Mouse (Mus musculus) hindbrain, embryonic 15.5 days (tissue): Measurements from ENCODE around the gene Ngp. TPM values are rescaled to one million over a fixed set of nuclear protein-coding genes. Genes with fewer than 3 reads are reported as not detected.
A peak's percentile ranks its signal among the peaks of the same experiment; 100 is the strongest.

ENCODE experiments used
- ATAC-seq: fragments of 200-750 bp; cut with Nextera tagmentation; 2 replicates; pipeline ENCODE4 v1.8.0; 2017; ENCODE audit warnings: low read depth, moderate number of reproducible peaks, moderate TSS enrichment; ENCODE audit not compliant: low FRiP score
- H3K27ac ChIP-seq: fragments of 300-500 bp; sonication (generic); replicated peaks from 2 replicates; pipeline ENCODE4 v1.5.1; 2015; ENCODE audit warnings: mild to moderate bottlenecking, inconsistent platforms
- H3K27me3 ChIP-seq: fragments of 300-500 bp; sonication (generic); 2 replicates; pipeline ENCODE4 v1.6.1; 2015; ENCODE audit warnings: control low read depth, inconsistent platforms
- H3K36me3 ChIP-seq: fragments of 300-500 bp; sonication (generic); 2 replicates; pipeline ENCODE4 v1.6.1; 2015; ENCODE audit warnings: control low read depth, inconsistent platforms
- H3K4me1 ChIP-seq: fragments of 300-500 bp; sonication (generic); replicated peaks from 2 replicates; pipeline ENCODE4 v1.6.1; 2015; ENCODE audit warnings: control low read depth, inconsistent platforms
- H3K4me2 ChIP-seq: fragments of 300-500 bp; sonication (generic); 2 replicates; pipeline ENCODE4 v1.6.1; 2015; ENCODE audit warnings: moderate library complexity, mild to moderate bottlenecking, inconsistent platforms
- H3K4me3 ChIP-seq: fragments of 300-500 bp; sonication (generic); 2 replicates; pipeline ENCODE4 v1.5.1; 2015; ENCODE audit warnings: mild to moderate bottlenecking, inconsistent platforms
- H3K9ac ChIP-seq: fragments of 300-500 bp; sonication (generic); 2 replicates; pipeline ENCODE4 v1.6.1; 2015; ENCODE audit warnings: inconsistent platforms
- H3K9me3 ChIP-seq: fragments of 300-500 bp; sonication (generic); 2 replicates; pipeline ENCODE4 v1.6.1; 2016; ENCODE audit warnings: control low read depth, inconsistent platforms
- WGBS: fragments of 180-500 bp; shearing (Covaris S2); methylation state at CpG from one replicate; pipeline ENCODE4 v1.1.7; 2015; 5-methylcytosine and 5-hydroxymethylcytosine counted together
- polyA plus RNA-seq: library from polyadenylated mRNA; unstranded; fragments of >200 nt; fragmentation: Nextera tagmentation; extraction: Ambion mirVana; gene quantifications from 2 replicates; pipeline ENCODE4 v1.2.1, GENCODE M21; 2015

Gene Ngp
- polyA plus RNA-seq, 1 experiment from 2014 or later: 1.4 TPM

DNA sequence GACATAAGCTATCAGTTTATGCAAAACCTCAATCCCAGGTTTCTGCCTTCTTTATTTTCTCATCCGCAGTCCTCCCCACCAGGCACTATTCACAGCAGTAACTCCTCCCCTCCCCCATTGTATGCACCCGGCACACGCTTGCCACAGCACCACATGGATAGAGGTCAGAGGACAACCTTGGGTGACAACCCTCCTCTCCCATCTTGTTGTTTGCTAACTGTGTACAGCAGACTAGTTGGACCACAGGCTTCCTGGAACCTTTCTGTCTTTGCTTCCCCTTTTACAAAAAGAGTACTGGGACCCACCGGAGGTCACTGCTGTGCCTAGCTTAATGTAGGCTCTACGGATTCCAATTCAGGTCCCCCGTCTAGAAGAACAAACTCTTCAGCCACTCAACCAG, 21.0 kb downstream of the Ngp start:
- Histone ChIP-seq H3K36me3 (peaks cover 22% of the 10 kb centered on the region), H3K4me2 (no peak overlapping the region), H3K4me3 (no peak overlapping the region), H3K9me3 (no peaks in the 10 kb centered on the region), H3K9ac (no peak overlapping the region), H3K27ac (no peak overlapping the region), H3K27me3 (no peaks in the 10 kb centered on the region), H3K4me1 (no peaks in the 10 kb centered on the region)
- WGBS: 84% methylated on average over 6 of the region's 6 CpGs
- no peak for ATAC-seq

DNA sequence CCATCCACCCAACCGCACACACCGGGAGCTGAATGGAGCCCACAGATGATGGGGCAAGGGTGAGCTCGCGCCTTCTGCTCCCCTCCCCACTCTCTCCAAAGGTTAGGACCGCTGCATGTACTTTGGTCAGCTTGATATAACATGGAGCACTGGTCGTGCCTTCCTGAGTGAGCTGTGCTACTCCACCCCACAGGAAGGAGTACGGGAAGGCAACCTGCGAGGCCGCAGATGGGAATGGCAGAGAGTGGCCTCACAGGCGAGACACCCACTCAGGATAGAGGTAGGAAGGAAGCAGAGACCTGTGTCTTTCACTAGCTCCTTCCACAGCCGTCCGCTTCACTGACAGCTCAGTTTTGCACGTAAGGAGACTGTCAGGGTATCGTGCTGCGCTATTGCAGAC, 28.8 kb downstream of the Ngp start:
- no peak overlapping the region for H3K27ac ChIP-seq
- no peaks in the 10 kb centered on the region for H3K27me3 ChIP-seq
- 0 out of 2 replicates have a peak, but pooled peaks cover 4% of the 10 kb centered on the region for H3K4me1 ChIP-seq
- H3K4me2 ChIP-seq: no peak overlapping the region
- H3K9ac ChIP-seq: no peak overlapping the region
- no peaks in the 10 kb centered on the region for H3K9me3 ChIP-seq
- ATAC-seq: no peak; the same call in 1 of the 2 replicates
- peaks cover 14% of the 10 kb centered on the region for H3K36me3 ChIP-seq
- WGBS: 84% methylated on average over 15 of the region's 15 CpGs
- no peak overlapping the region for H3K4me3 ChIP-seq

DNA sequence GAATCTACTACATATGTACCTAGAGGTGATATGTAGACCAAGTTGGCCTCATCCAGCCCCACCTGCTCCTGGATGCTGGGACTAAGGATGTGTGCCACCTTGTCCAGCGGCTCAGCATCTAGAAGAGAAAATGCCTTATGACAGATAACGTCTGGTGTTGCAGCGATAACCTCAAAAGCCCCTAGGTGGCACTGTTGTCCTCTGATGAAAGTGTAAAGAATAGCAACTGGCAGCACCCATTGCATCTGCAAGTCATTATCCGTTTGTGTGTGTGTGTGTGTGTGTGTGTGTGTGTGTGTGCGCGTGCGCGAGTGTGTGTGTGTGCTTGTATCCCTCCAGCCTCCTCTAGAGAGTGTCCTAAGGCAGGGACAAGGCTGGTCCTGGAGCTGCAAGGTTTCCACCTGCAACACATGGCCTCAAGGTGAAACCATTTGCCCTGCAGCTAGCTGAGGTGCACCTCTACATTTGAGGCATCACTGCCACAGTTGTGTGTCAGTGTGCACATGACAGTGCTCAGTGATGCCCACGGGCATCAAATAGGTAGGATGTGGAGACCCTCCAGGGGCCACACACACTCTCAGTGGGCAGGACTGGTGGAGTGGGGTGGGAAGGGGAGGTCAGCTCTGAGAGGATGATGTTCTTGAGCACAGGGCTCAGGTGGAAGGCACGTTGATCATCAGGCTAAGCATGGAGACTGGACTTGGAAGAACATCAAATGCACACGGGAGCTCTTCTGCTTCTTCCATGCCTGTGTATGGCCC, 29.5 kb downstream of the Ngp start:
- Histone ChIP-seq H3K27me3 (no peaks in the 10 kb centered on the region), H3K4me2 (no peak overlapping the region), H3K27ac (no peak overlapping the region), H3K4me1 (0 out of 2 replicates have a peak, but pooled peaks cover 4% of the 10 kb centered on the region), H3K9ac (no peak overlapping the region), H3K36me3 (peaks cover 14% of the 10 kb centered on the region), H3K9me3 (no peaks in the 10 kb centered on the region), H3K4me3 (no peak overlapping the region)
- ATAC-seq: peak; percentile 82
- 27% methylated on average over 11 of the region's 11 CpGs for WGBS

DNA sequence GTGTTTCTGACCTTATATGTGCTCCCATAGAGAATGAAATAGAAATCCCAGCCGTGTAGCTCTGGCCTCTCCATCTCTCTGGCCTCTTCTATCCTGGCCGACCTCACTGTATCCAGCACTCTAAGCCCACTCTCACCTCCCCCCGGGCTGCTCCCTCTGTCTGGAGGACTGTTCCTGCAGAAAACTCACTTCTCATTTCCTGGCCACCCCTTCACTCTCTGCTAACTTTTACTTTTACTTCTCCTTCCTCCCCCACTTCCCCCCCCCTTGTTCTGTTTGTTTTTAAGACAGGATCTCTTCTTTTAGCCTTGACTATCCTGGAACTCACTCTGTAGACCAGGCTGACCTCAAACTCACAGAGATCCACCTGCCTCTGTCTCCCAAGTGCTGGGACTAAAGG, 33.0 kb downstream of the Ngp start:
- Histone ChIP-seq H3K9ac (no peak overlapping the region), H3K4me3 (no peak overlapping the region), H3K27me3 (no peaks in the 10 kb centered on the region), H3K4me1 (0 out of 2 replicates have a peak, but pooled peaks cover 4% of the 10 kb centered on the region), H3K36me3 (peaks cover 11% of the 10 kb centered on the region; the same call in 1 of the 2 replicates), H3K4me2 (no peak overlapping the region), H3K27ac (no peak overlapping the region), H3K9me3 (no peaks in the 10 kb centered on the region)
- WGBS: 76% methylated on average over 3 of the region's 3 CpGs
- ATAC-seq: no peak

DNA sequence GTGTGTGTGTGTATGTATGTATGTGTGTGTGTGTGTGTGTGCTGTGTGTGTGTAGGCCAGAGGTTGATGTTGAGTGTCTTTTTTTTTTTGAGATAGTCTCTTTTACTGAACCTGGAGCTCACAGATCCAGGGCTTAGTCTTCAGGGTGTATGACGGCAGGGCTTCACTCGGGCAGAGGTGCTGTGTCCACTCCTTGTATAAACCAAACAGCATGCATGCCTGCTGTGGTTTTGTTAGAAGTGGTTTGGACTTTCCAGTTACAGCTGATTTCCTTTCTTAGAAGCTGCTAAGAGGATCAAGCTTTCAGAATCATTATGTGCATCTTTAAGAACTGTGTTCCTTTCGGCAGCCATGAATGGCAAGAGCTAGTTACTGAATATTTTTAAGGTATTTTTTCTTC, 38.4 kb downstream of the Ngp start:
- Histone ChIP-seq H3K4me1 (no peaks in the 10 kb centered on the region), H3K27ac (no peak overlapping the region), H3K9ac (no peak overlapping the region), H3K4me3 (no peak overlapping the region), H3K36me3 (0 out of 2 replicates have a peak, but pooled peaks cover 7% of the 10 kb centered on the region), H3K4me2 (no peak overlapping the region), H3K27me3 (no peaks in the 10 kb centered on the region), H3K9me3 (no peaks in the 10 kb centered on the region)
- no peak for ATAC-seq
- WGBS: 94% methylated on average over 3 of the region's 3 CpGs

DNA sequence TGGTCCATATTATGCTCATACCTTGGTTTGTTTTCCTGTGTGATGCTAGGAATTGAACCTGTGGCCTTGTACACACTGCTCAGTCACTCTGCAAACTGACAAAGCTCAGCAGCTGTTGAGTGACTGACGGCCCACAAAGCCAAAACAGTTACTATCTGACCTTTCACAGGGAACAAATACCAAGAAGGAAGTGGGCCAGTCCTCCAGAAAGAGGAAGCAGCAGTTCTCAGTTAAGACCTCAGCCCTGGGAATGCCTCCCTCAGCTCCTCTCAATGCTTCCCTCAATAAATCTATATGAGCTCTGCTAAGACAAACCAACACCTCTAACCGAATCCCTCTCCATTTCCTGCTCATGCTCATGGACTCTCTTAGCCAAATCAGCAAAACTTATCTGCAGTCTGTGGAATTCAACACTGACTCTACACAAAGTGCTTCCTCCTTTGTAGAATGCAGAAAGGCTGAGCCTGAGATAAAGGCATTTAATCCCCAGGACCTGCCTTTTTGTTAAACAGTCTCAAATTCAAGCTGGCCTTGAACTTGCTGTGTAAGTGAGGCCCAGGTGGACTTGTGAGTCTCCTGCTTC, 39.7 kb downstream of the Ngp start:
- H3K36me3 ChIP-seq: 0 out of 2 replicates have a peak, but pooled peaks cover 7% of the 10 kb centered on the region
- no peaks in the 10 kb centered on the region for H3K27me3 ChIP-seq
- no peak for ATAC-seq
- no peaks in the 10 kb centered on the region for H3K4me1 ChIP-seq
- 80% methylated on average over 2 of the region's 2 CpGs for WGBS
- H3K9me3 ChIP-seq: no peaks in the 10 kb centered on the region
- H3K27ac ChIP-seq: no peak overlapping the region
- H3K4me2 ChIP-seq: no peak overlapping the region
- no peak overlapping the region for H3K4me3 ChIP-seq
- H3K9ac ChIP-seq: no peak overlapping the region

DNA sequence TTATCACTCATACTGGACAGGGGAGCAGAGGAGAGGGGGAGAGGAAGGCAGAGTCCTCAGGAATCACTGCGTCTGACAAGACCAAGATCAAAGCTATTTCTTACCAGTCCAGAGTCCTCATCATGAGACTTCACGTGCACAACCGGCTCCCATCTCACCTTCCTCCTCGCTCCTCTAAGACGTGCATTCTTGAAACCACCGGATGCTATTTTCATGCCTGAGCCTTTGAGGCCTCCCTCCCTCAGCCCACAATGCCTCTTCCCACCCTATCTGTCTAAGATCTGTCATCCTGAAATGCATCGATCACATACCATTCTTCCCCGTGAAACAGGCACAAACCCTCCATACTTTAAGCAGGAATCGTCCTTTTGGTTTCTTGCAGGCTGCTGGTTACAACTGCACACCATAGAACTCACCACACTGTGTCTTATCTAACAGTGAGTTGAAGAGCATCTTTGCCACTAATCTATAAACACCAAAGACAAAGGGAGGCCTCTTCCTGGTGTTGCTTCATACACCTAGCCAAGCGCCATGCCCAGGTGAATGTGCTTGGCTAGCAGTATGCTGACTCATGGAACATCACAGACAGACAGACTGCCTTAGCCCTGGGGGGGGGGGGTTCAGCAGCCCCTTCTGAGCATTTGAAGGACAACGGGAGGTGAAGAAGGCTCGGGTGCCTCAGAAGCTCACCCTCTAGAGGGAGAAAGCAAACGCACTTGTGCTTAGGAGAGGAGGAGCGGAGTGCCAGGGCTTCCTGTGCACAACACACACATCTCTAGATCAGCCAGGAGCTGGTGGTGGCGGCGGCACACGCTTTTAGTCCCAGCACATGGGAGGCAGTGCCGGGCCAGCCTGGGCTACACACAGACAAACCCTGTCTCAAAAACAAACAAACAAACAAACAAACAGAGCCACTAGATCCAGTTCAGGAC, 41.6 kb downstream of the Ngp start:
- ATAC-seq: no peak
- Histone ChIP-seq H3K9me3 (no peaks in the 10 kb centered on the region), H3K27me3 (no peaks in the 10 kb centered on the region), H3K4me2 (no peak overlapping the region), H3K36me3 (0 out of 2 replicates have a peak, but pooled peaks cover 5% of the 10 kb centered on the region), H3K9ac (no peak overlapping the region), H3K4me3 (no peak overlapping the region), H3K4me1 (no peaks in the 10 kb centered on the region), H3K27ac (no peak overlapping the region)
- 89% methylated on average over 18 of the region's 18 CpGs for WGBS

DNA sequence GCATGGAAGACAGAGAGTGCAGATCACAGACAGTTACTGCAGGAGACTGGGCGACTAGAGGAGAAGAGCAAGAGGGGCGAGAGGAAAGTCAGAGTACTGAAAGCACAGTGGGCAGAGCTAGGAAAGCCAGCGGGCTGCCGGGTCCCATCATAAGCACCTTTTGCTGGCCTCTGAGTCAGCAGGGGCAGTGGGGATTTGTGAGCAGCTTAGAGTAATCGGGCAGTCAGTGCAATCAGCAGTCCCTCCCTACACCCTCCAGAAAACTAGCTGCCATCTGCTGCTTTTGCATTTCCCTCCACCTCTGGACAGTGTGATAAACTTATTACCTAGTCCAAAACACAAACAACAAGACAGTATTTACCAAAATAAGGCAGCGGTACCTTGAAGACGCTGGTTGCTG, 42.8 kb downstream of the Ngp start:
- Histone ChIP-seq H3K4me1 (no peaks in the 10 kb centered on the region), H3K27ac (no peak overlapping the region), H3K9ac (no peak overlapping the region), H3K9me3 (no peaks in the 10 kb centered on the region), H3K4me3 (no peak overlapping the region), H3K27me3 (no peaks in the 10 kb centered on the region), H3K36me3 (0 out of 2 replicates have a peak, but pooled peaks cover 10% of the 10 kb centered on the region), H3K4me2 (no peak overlapping the region)
- WGBS: 77% methylated on average over 7 of the region's 7 CpGs
- ATAC-seq: no peak

DNA sequence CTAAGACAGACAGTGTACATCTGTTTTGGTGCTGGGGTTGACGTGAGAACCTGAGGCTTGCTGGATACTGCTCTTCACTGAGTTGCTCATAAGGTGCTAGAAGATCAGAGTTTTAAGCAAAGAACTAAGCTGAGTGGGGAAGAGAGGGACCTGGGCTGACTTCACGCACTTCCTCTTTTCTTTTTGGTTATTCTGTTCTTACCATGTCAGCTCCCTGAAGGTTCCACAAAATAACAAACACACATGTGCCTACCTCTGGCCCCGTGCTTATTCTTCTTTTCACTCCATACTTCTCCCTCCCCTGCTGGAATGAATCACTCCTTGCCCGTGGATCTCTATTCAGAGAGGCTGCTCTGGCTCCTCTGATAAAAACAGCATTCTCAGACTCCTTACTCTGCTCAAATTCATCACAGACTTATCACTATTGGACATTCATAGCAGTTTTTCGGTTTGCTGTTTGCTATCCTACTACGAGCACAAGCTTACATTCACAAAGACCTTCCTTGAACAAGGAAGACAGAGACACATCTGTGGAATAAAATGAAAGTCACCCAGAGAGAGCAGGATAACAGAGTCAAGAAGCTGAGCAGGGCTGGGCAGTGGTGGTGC, 44.5 kb downstream of the Ngp start:
- Histone ChIP-seq H3K27ac (no peak overlapping the region), H3K9me3 (no peaks in the 10 kb centered on the region), H3K4me2 (no peak overlapping the region), H3K4me1 (no peaks in the 10 kb centered on the region), H3K27me3 (no peaks in the 10 kb centered on the region), H3K4me3 (no peak overlapping the region), H3K36me3 (0 out of 2 replicates have a peak, but pooled peaks cover 6% of the 10 kb centered on the region), H3K9ac (no peak overlapping the region)
- WGBS: 94% methylated on average over 6 of the region's 6 CpGs
- ATAC-seq: no peak

DNA sequence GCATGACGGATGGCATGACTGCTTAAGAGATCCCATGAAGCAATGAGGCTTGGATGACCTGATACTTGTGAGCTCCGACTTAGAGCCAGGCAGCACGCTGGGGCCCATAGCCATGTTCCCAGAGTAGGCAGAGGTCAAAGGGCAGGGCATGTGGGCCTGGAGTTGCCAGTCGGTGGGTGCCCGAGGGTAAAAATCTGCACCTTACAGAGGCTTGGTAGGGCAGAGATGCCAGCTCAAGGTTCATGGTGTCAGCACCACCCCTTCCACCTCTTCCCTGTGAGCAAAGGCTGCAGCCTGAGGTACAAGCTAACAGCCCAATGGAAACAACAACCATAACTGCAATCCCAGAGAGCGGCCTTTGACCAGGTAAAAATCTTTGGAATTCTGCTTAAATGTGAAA, 45.8 kb downstream of the Ngp start:
- Histone ChIP-seq H3K4me3 (no peak overlapping the region), H3K4me2 (no peak overlapping the region), H3K4me1 (no peaks in the 10 kb centered on the region), H3K27ac (no peak overlapping the region), H3K9ac (no peak overlapping the region), H3K36me3 (0 out of 2 replicates have a peak, but pooled peaks cover 6% of the 10 kb centered on the region), H3K9me3 (no peaks in the 10 kb centered on the region), H3K27me3 (no peaks in the 10 kb centered on the region)
- ATAC-seq: no peak
- WGBS: 93% methylated on average over 6 of the region's 6 CpGs

DNA sequence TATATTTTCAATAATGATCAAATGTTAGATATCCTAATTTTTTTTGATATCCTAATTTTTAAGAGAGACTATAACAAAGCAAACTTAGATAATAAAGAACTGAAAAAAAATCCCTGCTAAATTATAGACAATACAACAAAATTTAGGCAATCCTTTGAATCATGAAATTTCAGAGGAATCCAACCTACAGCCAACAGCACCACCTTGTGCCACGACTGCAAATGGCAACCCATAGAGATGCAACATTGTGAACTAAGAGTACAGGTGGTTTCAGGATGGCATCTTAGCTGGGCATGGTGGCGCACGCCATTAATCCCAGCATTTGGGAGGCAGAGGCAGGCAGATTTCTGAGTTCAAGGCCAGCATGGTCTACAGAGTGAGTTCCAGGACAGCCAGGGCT, 46.6 kb downstream of the Ngp start:
- H3K9me3 ChIP-seq: no peaks in the 10 kb centered on the region
- H3K27ac ChIP-seq: no peak overlapping the region
- no peaks in the 10 kb centered on the region for H3K4me1 ChIP-seq
- H3K27me3 ChIP-seq: no peaks in the 10 kb centered on the region
- ATAC-seq: no peak
- 0 out of 2 replicates have a peak, but pooled peaks cover 6% of the 10 kb centered on the region for H3K36me3 ChIP-seq
- H3K4me3 ChIP-seq: no peak overlapping the region
- H3K4me2 ChIP-seq: no peak overlapping the region
- WGBS: 82% methylated on average over 3 of the region's 3 CpGs
- H3K9ac ChIP-seq: no peak overlapping the region
